Mouse (Mus musculus) MEL (cell line): ENCODE data around the gene Mrps24. TPM values are rescaled to one million over a fixed set of nuclear protein-coding genes. Genes with fewer than 3 reads are reported as not detected.
A peak's percentile ranks its signal among the peaks of the same experiment; 100 is the strongest.

Experiments
- DNase-seq: peaks from one replicate; pipeline ENCODE4 v3.0.0; 2011; ENCODE audit warnings: low read depth, low spot score
- H3K27ac ChIP-seq: 2 replicates; pipeline ENCODE4 v1.5.1; 2012; ENCODE audit warnings: low read depth, mild to moderate bottlenecking, control low read depth, low read length, moderate library complexity; ENCODE audit not compliant: control insufficient read depth
- H3K27me3 ChIP-seq, 2 experiments: fragments of 150-350 bp in 1 of 2; sonication (generic) in 1 of 2; 2 replicates each; pipeline ENCODE4 v1.6.1; 2012; ENCODE audit warnings: low read length in 2 of 2, mild to moderate bottlenecking in 2 of 2, improper control_type of control experiment in 1 of 2, moderate library complexity in 1 of 2; ENCODE audit not compliant: insufficient read depth in 2 of 2, control insufficient read depth in 1 of 2
- H3K36me3 ChIP-seq, 2 experiments: 2 replicates each; pipeline ENCODE4 v1.6.1; 2012 to 2014; ENCODE audit warnings: low read length in 2 of 2, improper control_type of control experiment in 1 of 2, inconsistent platforms in 1 of 2, mild to moderate bottlenecking in 1 of 2; ENCODE audit not compliant: insufficient read depth in 2 of 2, control insufficient read depth in 1 of 2
- H3K4me1 ChIP-seq, 2 experiments: fragments of 150-350 bp in 1 of 2; sonication (generic) in 1 of 2; 2 replicates each; pipeline ENCODE4 v1.6.1; 2012; ENCODE audit warnings: low read length in 2 of 2, improper control_type of control experiment in 1 of 2, mild to moderate bottlenecking in 1 of 2; ENCODE audit not compliant: insufficient read depth in 2 of 2, control insufficient read depth in 1 of 2
- H3K4me3 ChIP-seq, 2 experiments: fragments of 150-350 bp in 1 of 2; sonication (generic) in 1 of 2; 2 replicates each; pipeline ENCODE4 v1.5.1; 2012; ENCODE audit warnings: low read depth in 2 of 2, low read length in 2 of 2, mild to moderate bottlenecking in 2 of 2, moderate library complexity in 2 of 2, control low read depth in 1 of 2, improper control_type of control experiment in 1 of 2; ENCODE audit not compliant: control insufficient read depth in 1 of 2, insufficient read depth in 1 of 2
- H3K79me2 ChIP-seq: 2 replicates; pipeline ENCODE4 v1.6.1; 2012; ENCODE audit warnings: mild to moderate bottlenecking, low read length, moderate library complexity; ENCODE audit not compliant: control insufficient read depth, poor library complexity, insufficient read depth
- H3K9ac ChIP-seq: 2 replicates; pipeline ENCODE4 v1.6.1; 2012; ENCODE audit warnings: low read depth, mild to moderate bottlenecking, control low read depth, low read length, moderate library complexity; ENCODE audit not compliant: control insufficient read depth, poor library complexity, severe bottlenecking
- H3K9me3 ChIP-seq: fragments of 150-350 bp; sonication (generic); replicated peaks from 2 replicates; pipeline ENCODE4 v1.6.1; 2012; ENCODE audit warnings: mild to moderate bottlenecking, low read length, improper control_type of control experiment, moderate library complexity; ENCODE audit not compliant: insufficient read depth
- BHLHE40 ChIP-seq: IDR thresholded peaks from 2 replicates; pipeline ENCODE4 v1.6.1; 2012; ENCODE audit warnings: low read depth, mild to moderate bottlenecking, inconsistent platforms, low read length, improper control_type of control experiment, borderline replicate concordance
- CHD1 ChIP-seq: IDR thresholded peaks from 2 replicates; pipeline ENCODE4 v1.6.1; 2012; ENCODE audit warnings: low read depth, mild to moderate bottlenecking, inconsistent platforms, low read length, improper control_type of control experiment
- CHD2 ChIP-seq: IDR thresholded peaks from 2 replicates; pipeline ENCODE4 v1.6.1; 2011; ENCODE audit warnings: low read length, improper control_type of control experiment
- CTCF ChIP-seq, 3 experiments: IDR thresholded peaks in 2 of 3; conservative IDR thresholded peaks in 1 of 3; 2 replicates each; pipeline ENCODE4 v1.5.1; 2011 to 2012; ENCODE audit warnings: low read length in 3 of 3, low read depth in 2 of 3, mild to moderate bottlenecking in 2 of 3, improper control_type of control experiment in 1 of 3, inconsistent platforms in 1 of 3, mixed read lengths in 1 of 3, moderate library complexity in 1 of 3; ENCODE audit not compliant: control insufficient read depth in 1 of 3, insufficient read depth in 1 of 3, poor library complexity in 1 of 3, severe bottlenecking in 1 of 3
- E2F4 ChIP-seq: IDR thresholded peaks from 2 replicates; pipeline ENCODE4 v1.6.1; 2011; ENCODE audit warnings: low read depth, low read length, improper control_type of control experiment, borderline replicate concordance
- ELF1 ChIP-seq: IDR thresholded peaks from 2 replicates; pipeline ENCODE4 v1.6.1; 2014; ENCODE audit warnings: low read depth, mild to moderate bottlenecking, inconsistent platforms, low read length, improper control_type of control experiment, moderate library complexity
- EP300 ChIP-seq, 2 experiments: IDR thresholded peaks; 2 replicates each; pipeline ENCODE4 v1.6.1; 2011; ENCODE audit warnings: improper control_type of control experiment in 2 of 2, low read length in 2 of 2, low read depth in 1 of 2, mild to moderate bottlenecking in 1 of 2
- ETS1 ChIP-seq: IDR thresholded peaks from 2 replicates; pipeline ENCODE4 v1.6.1; 2012; ENCODE audit warnings: low read depth, mild to moderate bottlenecking, inconsistent platforms, low read length, improper control_type of control experiment, moderate library complexity
- HCFC1 ChIP-seq: IDR thresholded peaks from 2 replicates; pipeline ENCODE4 v1.6.1; 2012; ENCODE audit warnings: low read depth, mild to moderate bottlenecking, inconsistent platforms, low read length, improper control_type of control experiment, moderate library complexity
- KAT2A ChIP-seq: conservative IDR thresholded peaks from 2 replicates; pipeline ENCODE4 v1.6.1; 2012; ENCODE audit warnings: low read depth, low read length, improper control_type of control experiment, inconsistent platforms
- MAFK ChIP-seq: IDR thresholded peaks from 2 replicates; pipeline ENCODE4 v1.6.1; 2011; ENCODE audit warnings: low read depth, mild to moderate bottlenecking, low read length, improper control_type of control experiment, borderline replicate concordance
- MAX ChIP-seq: IDR thresholded peaks from 2 replicates; pipeline ENCODE4 v1.6.1; 2011; ENCODE audit warnings: low read length, improper control_type of control experiment
- MAZ ChIP-seq: IDR thresholded peaks from 2 replicates; pipeline ENCODE4 v1.6.1; 2012; ENCODE audit warnings: low read depth, mild to moderate bottlenecking, inconsistent platforms, low read length, improper control_type of control experiment
- MYB ChIP-seq: IDR thresholded peaks from 2 replicates; pipeline ENCODE4 v1.6.1; 2011; ENCODE audit warnings: mild to moderate bottlenecking, low read depth, low read length, improper control_type of control experiment
- MYC ChIP-seq: IDR thresholded peaks from 2 replicates; pipeline ENCODE4 v1.6.1; 2011; ENCODE audit warnings: low read depth, mild to moderate bottlenecking, low read length, improper control_type of control experiment, moderate library complexity
- NELFE ChIP-seq: IDR thresholded peaks from 2 replicates; pipeline ENCODE4 v1.6.1; 2011; ENCODE audit warnings: low read depth, low read length, improper control_type of control experiment
- NRF1 ChIP-seq: IDR thresholded peaks from 2 replicates; pipeline ENCODE4 v1.6.1; 2014; ENCODE audit warnings: low read depth, mild to moderate bottlenecking, inconsistent platforms, low read length, improper control_type of control experiment, moderate library complexity; ENCODE audit not compliant: poor library complexity, insufficient read depth, severe bottlenecking
- RAD21 ChIP-seq: IDR thresholded peaks from 2 replicates; pipeline ENCODE4 v1.6.1; 2011; ENCODE audit warnings: mild to moderate bottlenecking, low read depth, low read length, improper control_type of control experiment
- SMC3 ChIP-seq: IDR thresholded peaks from 2 replicates; pipeline ENCODE4 v1.6.1; 2011; ENCODE audit warnings: low read depth, low read length, improper control_type of control experiment
- TCF12 ChIP-seq: IDR thresholded peaks from 2 replicates; pipeline ENCODE4 v1.6.1; 2014; ENCODE audit warnings: low read depth, mild to moderate bottlenecking, inconsistent platforms, low read length, improper control_type of control experiment, moderate library complexity
- USF2 ChIP-seq, 2 experiments: IDR thresholded peaks; 2 replicates each; pipeline ENCODE4 v1.6.1; 2011 to 2012; ENCODE audit warnings: improper control_type of control experiment in 2 of 2, low read length in 2 of 2, borderline replicate concordance in 1 of 2, inconsistent platforms in 1 of 2, low read depth in 1 of 2, mild to moderate bottlenecking in 1 of 2; ENCODE audit not compliant: insufficient read depth in 1 of 2
- ZKSCAN1 ChIP-seq: IDR thresholded peaks from 2 replicates; pipeline ENCODE4 v1.6.1; 2012; ENCODE audit warnings: low read depth, mild to moderate bottlenecking, inconsistent platforms, low read length, improper control_type of control experiment, moderate library complexity
- ZMIZ1 ChIP-seq: IDR thresholded peaks from 2 replicates; pipeline ENCODE4 v1.6.1; 2012; ENCODE audit warnings: low read depth, mild to moderate bottlenecking, inconsistent platforms, low read length, improper control_type of control experiment, moderate library complexity
- ZNF384 ChIP-seq: IDR thresholded peaks from 2 replicates; pipeline ENCODE4 v1.6.1; 2012; ENCODE audit warnings: low read depth, mild to moderate bottlenecking, inconsistent platforms, low read length, improper control_type of control experiment
- polyA plus RNA-seq, 2 experiments: library from polyadenylated mRNA; stranded (reverse) in 1 of 2; unstranded in 1 of 2; fragments of >175 nt in 1 of 2; fragments of >200 nt in 1 of 2; gene quantifications; 2 replicates each; pipeline versions ENCODE4 v1.2.1 to v1.2.4; 2012; ENCODE audit warnings: low replicate concordance in 2 of 2, low read depth in 1 of 2; ENCODE audit not compliant: insufficient read length in 2 of 2, insufficient read depth in 1 of 2, missing spikeins in 1 of 2
- total RNA-seq: library from RNA; depleted of rRNA; stranded (reverse); fragments of 300-350 nt; gene quantifications from 2 replicates; pipeline ENCODE4 v1.2.3, GENCODE M21; 2012; rRNA removed

The Mrps24 gene
- total RNA-seq (159 and 184 TPM in 2 replicates), polyA plus RNA-seq (100 to 1,000 TPM in 1 of 2 experiments, not detected in 1; 163 TPM)

GRCm38 (mm10) chr11:5715630-5716105 is at the start of gene Mrps24:
Gene Mrps24, minus strand, starts transcription at chr11:5715680.
- H3K27me3 ChIP-seq, result no peaks in the 10 kb centered on the region
- no peak within 1 kb of the TSS for H3K27ac ChIP-seq
- DNase-seq, result no peak
- no peaks in the 10 kb centered on the region for H3K79me2 ChIP-seq
- peaks cover 0 to 6% of the 10 kb centered on the region in 2 experiments; a peak in 2 of 4 replicates for H3K36me3 ChIP-seq
- H3K9me3 ChIP-seq, result no peaks in the 10 kb centered on the region
- H3K9ac ChIP-seq, result no peak within 1 kb of the TSS
- no peak within 1 kb of the TSS for H3K4me3 ChIP-seq
- H3K4me1 ChIP-seq, result no peaks in the 10 kb centered on the region
- no peak for TF ChIP-seq CHD2
- no peak for TF ChIP-seq MYC
- TF ChIP-seq ZMIZ1, result no peak
- no peak for TF ChIP-seq ELF1
- no peak for TF ChIP-seq MAFK
- TF ChIP-seq SMC3, result no peak
- no peak for TF ChIP-seq MAX
- no peak for TF ChIP-seq EP300 (IDR thresholded peaks at IDR 0.05; ENCODE audit: low read depth in 1 of 2, low read length in 2 of 2)
- no peak for TF ChIP-seq KAT2A
- TF ChIP-seq CTCF (IDR thresholded peaks at IDR 0.05 in 2 of 3, conservative IDR thresholded peaks at IDR 0.05 in 1 of 3; ENCODE audit: control insufficient read depth in 1 of 3, insufficient read depth in 1 of 3, low read depth in 2 of 3, low read length in 3 of 3, poor library complexity in 1 of 3, severe bottlenecking in 1 of 3), result no peak
- TF ChIP-seq ETS1, result no peak
- no peak for TF ChIP-seq ZKSCAN1

- Histone ChIP-seq H3K4me3 (peak overlapping the region; percentile 61 to 62), H3K27ac (peak overlapping the region; percentile 70), H3K27me3 (no peaks in the 10 kb centered on the region), H3K36me3 (peaks cover 0 to 25% of the 10 kb centered on the region in 2 experiments; a peak in 2 of 4 replicates), H3K79me2 (peaks cover 14% of the 10 kb centered on the region), H3K9me3 (no peaks in the 10 kb centered on the region), H3K9ac (peak overlapping the region; percentile 72), H3K4me1 (peaks cover 3 to 23% of the 10 kb centered on the region in 2 experiments)
- no peak for DNase-seq
- TF ChIP-seq CHD1, result no peak
- TF ChIP-seq ZNF384, result no peak
- 0 out of 2 replicates have a peak, but pooled peaks have one; percentile 2 for TF ChIP-seq ETS1
- no peak for TF ChIP-seq MAZ
- no peak for TF ChIP-seq ELF1
- no peak for TF ChIP-seq NELFE
- no peak for TF ChIP-seq USF2 (IDR thresholded peaks at IDR 0.05; ENCODE audit: borderline replicate concordance in 1 of 2, insufficient read depth in 1 of 2, low read depth in 1 of 2, low read length in 2 of 2)
- no peak for TF ChIP-seq TCF12
- no peak for TF ChIP-seq HCFC1
- TF ChIP-seq E2F4, result 0 out of 2 replicates have a peak, but pooled peaks have one; percentile 11
- TF ChIP-seq BHLHE40, result no peak
- TF ChIP-seq RAD21, result no peak
- no peak for TF ChIP-seq MYB
- TF ChIP-seq NRF1, result no peak
These were observed 47.1 kb upstream of the Mrps24 start for GRCm38 (mm10) chr11:5762633-5762982.
